ENCODE assay signal across 10 mouse cellular contexts in the genomic region with DNA sequence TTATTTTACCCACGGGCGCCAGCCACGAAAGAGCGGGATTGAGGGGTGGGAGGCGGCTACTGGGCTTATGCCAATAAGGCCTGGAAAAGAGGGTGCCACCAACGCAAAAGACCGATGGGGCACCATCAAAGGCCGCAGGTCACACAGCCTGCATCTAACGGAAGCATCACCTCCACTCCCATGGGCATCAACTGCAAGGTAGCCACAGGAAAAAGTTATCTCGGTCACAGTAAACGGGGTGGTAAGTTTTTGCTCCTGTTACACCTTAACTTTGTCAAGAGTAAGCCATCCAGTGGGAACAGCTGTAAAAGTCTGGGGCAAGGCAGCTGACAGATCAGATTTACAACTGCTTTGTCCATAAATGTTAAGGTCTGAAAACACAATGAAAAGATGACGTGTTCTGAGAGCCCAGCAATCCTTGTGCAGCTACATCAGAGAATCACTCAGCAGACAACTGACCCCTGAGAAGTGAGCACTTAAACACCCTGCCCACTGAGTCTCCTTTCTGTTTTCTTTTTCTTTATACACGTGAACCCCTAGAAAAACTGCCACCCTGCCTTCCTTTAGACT. TPM values are rescaled to one million over a fixed set of nuclear protein-coding genes. Genes with fewer than 3 reads are reported as not detected.
DNase-seq lines count a peak whose midpoint lies in the region; ATAC-seq lines count a peak whose summit lies in the region.
"Had no signal": no experiment of that assay in that cellular context is flagged by ENCODE, and none has a peak within 500 bp of the region (broad histone marks: within the 10 kb centered on the region; RNA-seq: fewer than 3 reads in every experiment).

No protein-coding gene starts in this region.

- H3K9ac ChIP-seq in kidney, embryonic 15.5 days, result peak overlapping the region; percentile 29; the same call in 1 of the 2 replicates
- no peak overlapping the region for H3K9ac ChIP-seq in limb, embryonic 12.5 days (replicated peaks)
- H3K9ac ChIP-seq in neural tube, embryonic 15.5 days (replicated peaks), result peak overlapping the region; percentile 12; the same call in 1 of the 2 replicates
- H3K9ac ChIP-seq: liver, embryonic 14.5 days had no signal

- no peaks in the 10 kb centered on the region for H3K9me3 ChIP-seq in kidney, embryonic 15.5 days (replicated peaks)
- H3K9me3 ChIP-seq in limb, embryonic 12.5 days, result no peaks in the 10 kb centered on the region
- H3K9me3 ChIP-seq in neural tube, embryonic 15.5 days (replicated peaks), result no peaks in the 10 kb centered on the region

- H3K4me3 ChIP-seq in kidney, embryonic 15.5 days (replicated peaks), result peak overlapping the region; percentile 27
- peak overlapping the region; percentile 34 for H3K4me3 ChIP-seq in limb, embryonic 12.5 days (replicated peaks)
- H3K4me3 ChIP-seq in neural tube, embryonic 15.5 days (replicated peaks), result peak overlapping the region; percentile 25; the same call in 1 of the 2 replicates

- peak overlapping the region; percentile 29 for H3K27ac ChIP-seq in kidney, embryonic 15.5 days
- no peak overlapping the region for H3K27ac ChIP-seq in limb, embryonic 12.5 days
- peak overlapping the region; percentile 70 for H3K27ac ChIP-seq in neural tube, embryonic 15.5 days (replicated peaks)
- H3K27ac ChIP-seq: liver, embryonic 14.5 days had no signal

- no peaks in the 10 kb centered on the region for H3K36me3 ChIP-seq in kidney, embryonic 15.5 days
- no peaks in the 10 kb centered on the region for H3K36me3 ChIP-seq in limb, embryonic 12.5 days
- H3K36me3 ChIP-seq in neural tube, embryonic 15.5 days, result no peaks in the 10 kb centered on the region

- no peak for DNase-seq in kidney, adult 11 months
- peak; percentile 72 for DNase-seq in embryo, embryonic 9.5 days (ENCODE audit: extremely low spot score)
- no peak for DNase-seq in layer of hippocampus, adult 18-20 months (ENCODE audit: low spot score in 2 of 2)
- DNase-seq in cerebellum, postnatal 4 days (ENCODE audit: low spot score in 2 of 2), result no peak
- DNase-seq: cerebellum, adult 9-11 months had no signal

- WGBS in kidney, embryonic 15.5 days, result 6% methylated on average over 13 of the region's 13 CpGs
- WGBS in limb, embryonic 12.5 days, result 3% methylated on average over 13 of the region's 13 CpGs
- 13% methylated on average over 13 of the region's 13 CpGs for WGBS in neural tube, embryonic 15.5 days

- H3K4me1 ChIP-seq in kidney, embryonic 15.5 days, result peaks cover 28% of the 10 kb centered on the region
- peaks cover 19% of the 10 kb centered on the region for H3K4me1 ChIP-seq in limb, embryonic 12.5 days (replicated peaks)
- peaks cover 35% of the 10 kb centered on the region for H3K4me1 ChIP-seq in neural tube, embryonic 15.5 days

- peak overlapping the region; percentile 56 for H3K4me2 ChIP-seq in kidney, embryonic 15.5 days
- H3K4me2 ChIP-seq in limb, embryonic 12.5 days, result peak overlapping the region; percentile 64
- peak overlapping the region; percentile 53 for H3K4me2 ChIP-seq in neural tube, embryonic 15.5 days

- H3K27me3 ChIP-seq in kidney, embryonic 15.5 days, result peaks cover 47% of the 10 kb centered on the region
- peaks cover 56% of the 10 kb centered on the region for H3K27me3 ChIP-seq in limb, embryonic 12.5 days
- no peaks in the 10 kb centered on the region for H3K27me3 ChIP-seq in neural tube, embryonic 15.5 days (replicated peaks)

- ATAC-seq in kidney, embryonic 15.5 days (replicated peaks; ENCODE audit: low FRiP score), result 0 out of 2 replicates have a peak, but pooled peaks have one; percentile 16
- ATAC-seq in limb, embryonic 12.5 days (ENCODE audit: insufficient number of reproducible peaks, insufficient read depth, low FRiP score, low TSS enrichment, low read depth), result no peak
- ATAC-seq in neural tube, embryonic 15.5 days (ENCODE audit: low FRiP score), result peak; percentile 12; the same call in 1 of the 2 replicates
- no peak for ATAC-seq in erythroblast, adult 5-6 weeks (replicated peaks; ENCODE audit: low FRiP score, poor library complexity, severe bottlenecking)

RNA-seq across cellular contexts. Expression of gene Skap2, which starts 5.6 kb away (rescaled TPM):
- polyA plus RNA-seq in kidney, embryonic 15.5 days (2015; fragmentation: Nextera tagmentation; extraction: Ambion mirVana), result 34.5 and 35.0 TPM in 2 replicates
- polyA plus RNA-seq in limb, embryonic 12.5 days (2016; fragmentation: Nextera tagmentation; extraction: Ambion mirVana), result 14.4 and 14.6 TPM in 2 replicates
- 29.5 and 30.1 TPM in 2 replicates for polyA plus RNA-seq in neural tube, embryonic 15.5 days (2015; fragmentation: Nextera tagmentation; extraction: Ambion mirVana)
- total RNA-seq in erythroblast, adult 5-6 weeks (2015; ENCODE audit: low replicate concordance), result 34.8 and 68.1 TPM in 2 replicates
- total RNA-seq in erythroblast, adult 5-6 weeks (2017; ENCODE audit: low replicate concordance), result 37.2 and 38.3 TPM in 2 replicates
- total RNA-seq in layer of hippocampus, adult 18-20 months (2021), result 10 to 100 TPM; 20.8 to 21.4 TPM

Comparison
In these comparisons a context has a peak if more than half of its experiments do, and no peak if none do; other contexts are left out.
1. ATAC-seq: peak in kidney, embryonic 15.5 days (single experiment) and neural tube, embryonic 15.5 days (single experiment); none in limb, embryonic 12.5 days (single experiment) and erythroblast, adult 5-6 weeks (single experiment).
2. Peak in every context shown above with its lines, with median percentiles within 50 percentile points of each other: H3K4me2 ChIP-seq and H3K4me3 ChIP-seq.